Mouse (Mus musculus): ENCODE results near the gene L3hypdh.
"Not testable (repeated sequence)": the region's sequence is repeated elsewhere in the genome, so short reads cannot be mapped to it uniquely, and the experiment has no call there.

L3hypdh gene

DNA sequence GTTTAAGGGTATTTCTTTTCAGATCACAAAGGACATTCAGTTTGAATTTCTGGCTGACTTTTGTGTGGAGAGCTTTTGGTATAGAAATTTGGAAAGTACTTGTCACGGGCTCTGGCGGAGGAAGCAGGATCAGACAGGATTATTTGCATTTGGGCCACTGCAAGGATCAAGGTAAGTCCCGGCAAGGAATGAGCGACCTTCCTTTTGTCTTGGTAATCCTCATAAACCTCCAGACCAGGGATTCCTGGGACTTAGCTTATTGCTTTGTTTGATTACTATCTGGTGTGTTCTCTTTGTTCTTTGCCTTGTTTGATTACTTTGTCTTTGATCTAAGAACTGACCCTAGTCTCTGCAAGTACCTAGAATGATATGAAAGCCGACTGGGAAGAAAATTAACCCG is 31.4 kb downstream of the L3hypdh start:
- DNase-seq (ENCODE audit: low spot score): no peak

DNA sequence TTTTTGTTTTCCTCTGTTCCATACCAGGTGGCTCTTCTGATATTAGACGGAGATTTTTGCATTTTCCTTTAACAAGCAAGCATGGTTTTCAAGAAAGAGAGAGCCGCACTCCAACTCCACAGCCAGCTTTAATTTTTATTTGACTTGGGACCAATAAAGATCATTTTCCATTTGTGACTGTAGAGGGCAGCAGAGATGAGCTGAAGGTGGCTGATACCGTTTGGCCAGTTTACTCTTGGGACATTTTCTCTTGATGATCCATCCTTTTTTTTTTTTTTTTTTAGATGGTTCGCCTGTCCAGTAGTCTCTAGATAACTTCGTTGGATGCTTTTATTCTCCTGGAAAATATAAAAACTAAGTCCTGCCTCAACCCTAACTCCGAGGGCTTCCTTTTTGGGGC is 31.9 kb downstream of the L3hypdh start:
- DNase-seq (ENCODE audit: low spot score): no peak

DNA sequence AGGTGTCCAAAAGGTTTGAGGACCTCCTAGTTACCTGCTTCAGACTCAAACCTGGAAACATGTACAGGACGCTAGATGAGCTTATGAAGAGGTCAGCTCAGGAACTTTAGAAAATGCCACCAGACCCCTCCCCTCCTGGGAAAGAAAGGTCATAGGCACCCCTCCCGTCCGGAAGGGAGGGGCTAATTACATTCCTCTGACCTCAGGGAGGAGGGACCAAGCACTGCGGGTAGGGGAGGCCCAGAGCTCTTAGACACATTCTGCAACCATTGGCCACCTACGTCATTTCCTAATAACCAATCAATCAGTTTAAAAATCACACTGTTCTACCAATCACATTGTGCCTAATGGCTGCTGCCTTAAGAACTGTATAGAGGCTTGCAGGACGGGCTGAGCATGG is 32.7 kb downstream of the L3hypdh start:
- no peak for DNase-seq (ENCODE audit: low spot score)

DNA sequence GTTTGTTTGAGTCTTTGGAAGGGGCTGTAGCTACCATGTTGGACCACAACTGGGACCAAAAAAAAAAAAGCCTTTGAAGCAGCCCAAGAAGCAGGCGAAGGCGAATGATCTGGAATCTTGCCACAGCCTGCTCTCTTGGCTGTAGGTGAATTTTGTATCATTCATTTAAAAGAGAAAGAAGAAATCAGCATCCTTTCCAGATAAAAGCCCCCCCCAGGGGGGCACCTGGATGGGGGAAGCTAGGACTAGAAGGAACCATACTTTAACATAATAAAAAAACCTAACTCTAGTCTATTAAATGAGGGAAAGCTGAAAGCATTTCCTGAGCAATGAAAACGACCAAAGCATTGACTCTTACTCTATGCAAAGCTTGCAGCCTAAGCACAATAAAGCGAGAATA is 34.4 kb downstream of the L3hypdh start:
- DNase-seq (ENCODE audit: low spot score): no peak

DNA sequence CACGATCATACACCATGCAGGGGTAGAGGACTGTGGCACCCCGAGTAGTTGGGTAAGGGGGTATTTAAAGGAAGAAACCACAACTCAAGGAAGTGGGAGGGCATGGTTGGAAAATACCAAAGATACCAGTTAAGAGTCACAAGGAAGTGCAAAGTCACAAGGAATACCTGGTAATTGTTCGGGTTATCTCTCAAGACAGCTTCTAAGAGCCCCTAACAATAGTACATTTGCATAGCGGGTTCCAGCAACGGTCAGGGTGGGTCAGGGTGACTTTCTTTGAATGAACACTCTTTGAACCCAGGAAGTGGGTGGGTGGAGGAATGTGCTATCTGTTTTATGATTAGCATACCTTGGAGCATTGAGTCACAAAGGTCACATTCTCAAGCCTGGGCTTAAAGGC is 35.1 kb downstream of the L3hypdh start:
- DNase-seq (ENCODE audit: low spot score): not testable (repeated sequence)

DNA sequence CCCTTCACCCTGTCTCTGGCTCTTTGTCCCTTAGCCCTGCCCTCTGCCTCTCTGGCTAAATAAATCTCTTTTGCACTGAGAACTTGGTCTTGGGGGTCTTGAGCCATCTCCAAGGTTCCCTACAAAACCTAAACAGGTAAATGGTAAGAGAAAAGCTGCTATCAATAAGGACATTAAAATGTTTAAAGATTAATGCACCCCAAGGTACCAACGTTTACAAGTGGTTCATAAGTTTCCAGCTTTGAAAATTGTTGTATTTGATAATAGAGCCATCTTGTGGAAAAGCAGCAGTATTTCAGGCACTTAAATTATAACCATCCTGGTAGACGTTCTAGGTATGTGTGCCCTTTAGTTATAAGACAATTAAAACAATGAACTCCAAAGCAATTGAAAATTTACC is 37.7 kb downstream of the L3hypdh start:
- no peak for DNase-seq (ENCODE audit: low spot score)

GRCm38 (mm10) chr12:72041238-72041637 is 44.0 kb downstream of the L3hypdh start:
- no peak for DNase-seq (ENCODE audit: low spot score)

DNA sequence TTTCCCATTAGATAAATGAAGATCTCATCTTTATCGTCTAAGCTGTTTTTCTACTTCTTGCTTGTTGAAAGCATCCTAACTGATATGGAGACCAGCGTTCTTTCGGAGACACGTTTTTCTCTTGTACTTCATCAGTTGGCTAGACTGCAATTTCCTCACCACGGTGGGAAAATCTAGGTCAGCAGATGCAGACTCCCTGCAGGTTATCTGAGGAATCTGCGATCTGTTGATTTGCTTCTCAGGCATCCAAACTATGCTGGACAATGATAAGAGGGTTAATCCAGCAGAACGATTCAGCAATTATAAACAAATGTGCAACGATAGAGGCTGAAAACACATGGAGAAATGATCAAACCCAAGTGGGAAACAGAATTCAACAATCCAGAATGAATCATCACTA is 45.7 kb downstream of the L3hypdh start:
- no peak for DNase-seq (ENCODE audit: low spot score)

DNA sequence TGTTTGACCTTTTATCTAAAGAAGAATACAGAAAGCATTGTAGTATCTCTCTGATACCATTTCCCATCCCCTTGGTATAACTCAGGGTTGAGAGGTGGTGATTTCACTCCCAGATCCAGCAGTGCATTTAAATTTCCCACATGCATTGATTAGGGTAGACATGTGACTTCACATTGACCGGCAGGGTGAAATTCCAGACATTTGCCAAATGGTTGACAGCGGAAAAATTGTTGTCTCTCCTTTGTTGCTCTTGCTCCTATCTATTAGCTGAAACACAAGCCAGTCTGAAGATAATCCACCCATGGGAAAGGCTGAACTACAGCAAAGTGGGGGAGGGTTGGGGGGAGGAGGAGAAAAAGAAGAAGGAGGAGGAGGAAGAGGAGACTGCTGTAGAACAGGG is 46.4 kb downstream of the L3hypdh start:
- no peak for DNase-seq (ENCODE audit: low spot score)

DNA sequence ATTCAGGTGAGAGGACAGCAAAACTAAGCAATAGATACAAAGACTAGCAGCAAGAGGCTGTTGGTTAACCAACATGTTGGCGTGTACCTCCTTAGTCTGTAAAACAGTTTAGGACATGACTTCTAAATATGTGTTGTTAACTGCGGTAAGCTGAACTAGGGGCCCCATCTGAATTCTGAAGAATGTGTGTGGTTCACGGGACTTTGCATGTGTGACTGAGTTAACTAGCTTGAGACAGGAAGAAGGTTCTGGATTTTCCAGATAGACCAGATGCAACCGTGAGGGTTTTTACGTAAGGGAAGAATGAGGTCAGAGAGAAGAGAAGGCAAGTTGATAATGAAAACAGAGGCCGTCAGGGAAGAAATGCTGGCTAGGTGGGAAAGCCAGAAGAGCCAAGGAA is 48.2 kb downstream of the L3hypdh start:
- DNase-seq (ENCODE audit: low spot score): no peak

GRCm38 (mm10) chr12:72036097-72036661 is 49.1 kb downstream of the L3hypdh start:
- DNase-seq (ENCODE audit: low spot score): no peak

DNA sequence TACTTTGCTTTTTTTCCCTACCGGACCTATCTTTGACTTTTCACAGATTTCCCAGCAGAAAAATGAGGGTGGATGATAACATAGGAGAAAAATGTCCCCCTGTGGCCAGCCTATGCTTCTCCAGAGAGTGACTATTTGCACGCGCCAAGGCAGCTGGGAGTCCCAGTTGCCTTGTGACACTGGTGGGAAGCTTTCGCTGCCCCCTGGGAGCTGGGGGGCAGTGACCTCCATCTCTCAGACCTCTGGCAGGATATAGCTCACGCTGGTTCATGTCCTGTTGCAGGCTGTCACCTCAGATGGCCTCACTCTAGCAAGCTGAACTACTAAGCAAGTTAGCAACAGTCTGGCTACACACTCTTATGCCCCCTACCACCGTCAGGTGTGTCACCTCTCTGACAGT is 53.4 kb downstream of the L3hypdh start:
- no peak for DNase-seq (ENCODE audit: low spot score)

DNA sequence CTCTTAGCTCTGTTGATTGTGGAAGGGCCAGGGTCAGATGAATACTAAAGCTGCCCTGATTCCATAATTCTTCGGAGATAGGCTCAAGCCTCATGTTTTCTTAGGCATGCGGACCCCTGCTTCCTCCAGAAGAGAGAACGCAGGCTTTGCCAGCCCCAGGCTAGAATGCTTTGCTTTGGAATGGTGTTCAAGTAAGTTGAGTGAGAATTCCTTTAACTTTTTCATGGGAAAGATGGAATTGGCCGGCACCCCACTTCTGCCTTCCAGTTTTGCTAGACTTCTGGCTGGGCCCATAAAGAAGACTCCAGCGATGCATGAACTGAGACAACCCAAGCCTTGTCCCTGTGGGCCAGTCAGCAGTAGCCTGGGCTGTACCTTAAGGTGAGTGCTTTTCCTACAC is 54.1 kb downstream of the L3hypdh start:
- no peak for DNase-seq (ENCODE audit: low spot score)

DNA sequence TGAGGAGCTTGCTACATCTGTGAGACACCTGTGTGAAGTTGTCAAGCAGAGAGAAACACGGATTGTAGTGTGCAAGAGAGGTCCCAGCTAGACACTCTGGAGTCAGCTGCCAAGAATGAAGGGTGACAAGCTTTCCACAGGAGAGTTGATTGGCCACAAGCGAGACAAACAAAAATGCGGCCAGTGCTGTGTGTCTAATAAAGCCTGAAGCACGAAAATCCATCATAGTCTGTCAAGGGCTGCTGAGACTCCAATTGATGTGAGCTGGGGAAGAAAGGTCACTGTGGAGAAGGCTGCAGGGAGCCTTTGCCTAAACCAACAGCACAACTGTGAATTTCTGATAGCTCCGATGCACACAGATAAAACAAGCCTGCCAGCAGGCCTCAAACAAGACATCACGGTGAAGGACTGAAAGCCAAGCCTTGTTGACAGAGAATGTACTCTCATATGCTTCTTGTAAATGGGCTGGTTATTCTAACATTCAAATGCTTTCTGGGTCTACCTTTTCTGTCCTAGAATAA is 59.9 kb downstream of the L3hypdh start:
- DNase-seq (ENCODE audit: low spot score): no peak

- DNase-seq (ENCODE audit: low spot score): no peak
Measured at GRCm38 (mm10) chr12:72023572-72023971, 61.7 kb downstream of the L3hypdh start.
